Mouse (Mus musculus): ENCODE measurements around the gene Fbxw8. TPM values are rescaled to one million over a fixed set of nuclear protein-coding genes. Genes with fewer than 3 reads are reported as not detected.
A peak's percentile ranks its signal among the peaks of the same experiment; 100 is the strongest.

Fbxw8 gene
- polyA plus RNA-seq, 1 experiment: 55.1 TPM

- DNase-seq (ENCODE audit: low read depth): no peak
- TF ChIP-seq CTCF (IDR thresholded peaks at IDR 0.05; ENCODE audit: borderline replicate concordance, extremely low read depth, insufficient read depth, insufficient read length) (no peak), POLR2A (IDR thresholded peaks at IDR 0.05; ENCODE audit: borderline replicate concordance, extremely low read depth, insufficient read depth, insufficient read length, poor library complexity, severe bottlenecking) (no peak)
Measured at GRCm38 (mm10) chr5:118028191-118029034, 126.9 kb downstream of the Fbxw8 start.

GRCm38 (mm10) chr5:118027698-118028190 is 127.5 kb downstream of the Fbxw8 start, which contains the start of gene Tesc:
Gene Tesc (plus strand): TSS chr5:118027743.
- no peak for TF ChIP-seq POLR2A (IDR thresholded peaks at IDR 0.05; ENCODE audit: borderline replicate concordance, extremely low read depth, insufficient read depth, insufficient read length, poor library complexity, severe bottlenecking)
- no peak for TF ChIP-seq CTCF (IDR thresholded peaks at IDR 0.05; ENCODE audit: borderline replicate concordance, extremely low read depth, insufficient read depth, insufficient read length)
- DNase-seq (ENCODE audit: low read depth): no peak

GRCm38 (mm10) chr5:118027101-118027697 is 128.1 kb downstream of the Fbxw8 start:
- DNase-seq (ENCODE audit: low read depth): no peak
- TF ChIP-seq POLR2A (IDR thresholded peaks at IDR 0.05; ENCODE audit: borderline replicate concordance, extremely low read depth, insufficient read depth, insufficient read length, poor library complexity, severe bottlenecking): no peak
- TF ChIP-seq CTCF (IDR thresholded peaks at IDR 0.05; ENCODE audit: borderline replicate concordance, extremely low read depth, insufficient read depth, insufficient read length): no peak

GRCm38 (mm10) chr5:118026343-118026742 is 128.9 kb downstream of the Fbxw8 start:
- no peak for DNase-seq (ENCODE audit: low read depth)

GRCm38 (mm10) chr5:118025880-118026279 is 129.4 kb downstream of the Fbxw8 start:
- TF ChIP-seq POLR2A (IDR thresholded peaks at IDR 0.05; ENCODE audit: borderline replicate concordance, extremely low read depth, insufficient read depth, insufficient read length, poor library complexity, severe bottlenecking): no peak
- TF ChIP-seq CTCF (IDR thresholded peaks at IDR 0.05; ENCODE audit: borderline replicate concordance, extremely low read depth, insufficient read depth, insufficient read length): no peak
- no peak for DNase-seq (ENCODE audit: low read depth)

More at GRCm38 (mm10) chr5:118026343-118026742, 128.9 kb downstream of the Fbxw8 start:
- TF ChIP-seq POLR2A (IDR thresholded peaks at IDR 0.05; ENCODE audit: borderline replicate concordance, extremely low read depth, insufficient read depth, insufficient read length, poor library complexity, severe bottlenecking) (no peak), CTCF (IDR thresholded peaks at IDR 0.05; ENCODE audit: borderline replicate concordance, extremely low read depth, insufficient read depth, insufficient read length) (no peak)

GRCm38 (mm10) chr5:118023053-118023452 is 132.2 kb downstream of the Fbxw8 start:
- TF ChIP-seq CTCF (IDR thresholded peaks at IDR 0.05; ENCODE audit: borderline replicate concordance, extremely low read depth, insufficient read depth, insufficient read length) (no peak), POLR2A (IDR thresholded peaks at IDR 0.05; ENCODE audit: borderline replicate concordance, extremely low read depth, insufficient read depth, insufficient read length, poor library complexity, severe bottlenecking) (no peak)

GRCm38 (mm10) chr5:118019905-118020304 is 135.4 kb downstream of the Fbxw8 start:
- no peak for DNase-seq (ENCODE audit: low read depth)
- TF ChIP-seq CTCF (IDR thresholded peaks at IDR 0.05; ENCODE audit: borderline replicate concordance, extremely low read depth, insufficient read depth, insufficient read length) (no peak), POLR2A (IDR thresholded peaks at IDR 0.05; ENCODE audit: borderline replicate concordance, extremely low read depth, insufficient read depth, insufficient read length, poor library complexity, severe bottlenecking) (no peak)

More at GRCm38 (mm10) chr5:118023053-118023452, 132.2 kb downstream of the Fbxw8 start:
- no peak for DNase-seq (ENCODE audit: low read depth)

- TF ChIP-seq POLR2A (IDR thresholded peaks at IDR 0.05; ENCODE audit: borderline replicate concordance, extremely low read depth, insufficient read depth, insufficient read length, poor library complexity, severe bottlenecking): no peak
- TF ChIP-seq CTCF (IDR thresholded peaks at IDR 0.05; ENCODE audit: borderline replicate concordance, extremely low read depth, insufficient read depth, insufficient read length): no peak
- DNase-seq (ENCODE audit: low read depth): no peak
Measured at GRCm38 (mm10) chr5:118017527-118017926, 137.7 kb downstream of the Fbxw8 start.

- no peak for TF ChIP-seq CTCF (IDR thresholded peaks at IDR 0.05; ENCODE audit: borderline replicate concordance, extremely low read depth, insufficient read depth, insufficient read length)
- TF ChIP-seq POLR2A (IDR thresholded peaks at IDR 0.05; ENCODE audit: borderline replicate concordance, extremely low read depth, insufficient read depth, insufficient read length, poor library complexity, severe bottlenecking): no peak
- DNase-seq (ENCODE audit: low read depth): no peak
Measured at GRCm38 (mm10) chr5:118015669-118016068, 139.6 kb downstream of the Fbxw8 start.

GRCm38 (mm10) chr5:118015028-118015427 is 140.2 kb downstream of the Fbxw8 start:
- no peak for TF ChIP-seq POLR2A (IDR thresholded peaks at IDR 0.05; ENCODE audit: borderline replicate concordance, extremely low read depth, insufficient read depth, insufficient read length, poor library complexity, severe bottlenecking)
- TF ChIP-seq CTCF (IDR thresholded peaks at IDR 0.05; ENCODE audit: borderline replicate concordance, extremely low read depth, insufficient read depth, insufficient read length): no peak
- peak; percentile 87 for DNase-seq (ENCODE audit: low read depth)

Other genes starting within 250 kb of the Fbxw8 start
- 171 and 178 TPM in 2 replicates for gene Fbxo21, start 178.7 kb downstream of the Fbxw8 start, polyA plus RNA-seq (2012; rRNA removed)
- gene Tesc, start 127.7 kb downstream of the Fbxw8 start, polyA plus RNA-seq (2012; rRNA removed): 2.6 and 3.0 TPM in 2 replicates
- gene Hrk, start 9.2 kb upstream of the Fbxw8 start, polyA plus RNA-seq (2012; rRNA removed): 3.2 and 5.8 TPM in 2 replicates
- 79.6 and 97.9 TPM in 2 replicates for gene Rnft2, start 89.7 kb upstream of the Fbxw8 start, polyA plus RNA-seq (2012; rRNA removed)
- 20.2 and 22.7 TPM in 2 replicates for gene 2410131K14Rik, start 89.8 kb upstream of the Fbxw8 start, polyA plus RNA-seq (2012; rRNA removed)